Mouse (Mus musculus) bone marrow macrophage, adult 2 months (primary cell): ENCODE measurements around the gene Crip3. TPM values are rescaled to one million over a fixed set of nuclear protein-coding genes. Genes with fewer than 3 reads are reported as not detected.

ENCODE experiments used
- H3K27ac ChIP-seq: 2 replicates; pipeline ENCODE4 v1.5.1; 2012; ENCODE audit warnings: low read depth, low read length; ENCODE audit not compliant: insufficient read depth
- H3K4me1 ChIP-seq: 2 replicates; pipeline ENCODE4 v1.6.1; 2012; ENCODE audit warnings: low read length; ENCODE audit not compliant: control insufficient read depth, insufficient read depth
- H3K4me3 ChIP-seq: 2 replicates; pipeline ENCODE4 v1.5.1; 2012; ENCODE audit warnings: mild to moderate bottlenecking, low read length, moderate library complexity; ENCODE audit not compliant: insufficient read depth
- CTCF ChIP-seq: IDR thresholded peaks from 2 replicates; pipeline ENCODE4 v1.5.1; 2012; ENCODE audit warnings: low read depth, mild to moderate bottlenecking, low read length, moderate library complexity
- POLR2A ChIP-seq: IDR thresholded peaks from 2 replicates; pipeline ENCODE4 v1.6.1; 2012; ENCODE audit warnings: mild to moderate bottlenecking, low read depth, low read length, borderline replicate concordance
- polyA plus RNA-seq: library from polyadenylated mRNA; stranded (reverse); fragments of >200 nt; gene quantifications from 2 replicates; pipeline ENCODE4 v1.2.4, GENCODE M21; 2012; ENCODE audit not compliant: missing spikeins, insufficient read depth, insufficient read length

The Crip3 gene
- polyA plus RNA-seq, 1 experiment, result not detected

DNA sequence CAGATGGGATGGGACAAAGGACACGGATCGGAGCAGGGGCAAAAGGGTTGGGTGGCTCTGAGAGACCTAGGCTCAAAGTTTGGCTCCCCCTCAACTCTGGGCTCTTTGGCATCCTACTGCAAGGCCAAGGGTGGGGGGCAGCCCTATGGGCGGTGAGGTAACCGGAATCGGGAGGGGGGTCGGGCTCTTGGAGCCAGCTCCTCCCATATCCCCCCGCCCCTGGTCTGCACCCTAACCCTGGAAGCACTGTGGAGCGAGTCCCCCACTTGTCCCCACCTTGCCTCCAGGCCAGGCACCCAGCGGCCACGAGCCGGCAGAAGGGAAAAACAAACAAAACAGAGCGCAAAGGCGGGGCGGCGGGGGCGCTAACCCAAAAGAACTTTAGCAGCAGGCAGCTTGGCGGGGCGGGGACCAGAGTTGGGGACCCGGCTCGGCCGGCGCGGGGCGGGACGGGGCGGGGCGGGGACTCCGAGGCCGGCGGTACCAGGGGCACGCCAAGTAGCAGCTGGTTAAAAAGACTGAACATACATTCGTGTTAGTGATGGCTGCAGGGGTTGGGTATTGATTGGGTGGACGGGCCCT is 26.5 kb downstream of the Crip3 start:
- Histone ChIP-seq H3K4me1 (no peaks in the 10 kb centered on the region), H3K27ac (no peak overlapping the region), H3K4me3 (no peak overlapping the region)
- TF ChIP-seq POLR2A, result no peak
- TF ChIP-seq CTCF, result no peak

DNA sequence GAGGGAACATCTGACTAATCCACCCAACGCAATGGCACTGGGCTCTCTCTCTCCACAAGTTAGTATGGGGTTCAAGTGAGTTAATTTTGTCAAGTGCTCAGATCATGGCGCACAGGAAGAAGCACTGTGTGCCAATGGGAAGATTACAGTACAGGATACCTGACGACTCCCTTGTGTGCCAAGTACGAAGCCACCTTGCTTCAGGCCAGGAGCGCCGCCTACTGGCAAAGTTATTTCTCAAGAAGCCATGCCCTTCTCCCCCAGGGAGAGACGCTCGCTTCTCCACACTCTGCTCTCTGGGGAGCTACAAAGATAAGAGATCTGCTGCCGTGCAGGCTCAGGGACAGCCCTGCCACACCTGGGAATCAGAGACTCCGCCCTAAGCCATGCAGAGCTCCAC is 29.1 kb downstream of the Crip3 start:
- Histone ChIP-seq H3K4me3 (no peak overlapping the region), H3K27ac (no peak overlapping the region), H3K4me1 (no peaks in the 10 kb centered on the region)
- peak; percentile 34; the same call in 1 of the 2 replicates for TF ChIP-seq CTCF
- no peak for TF ChIP-seq POLR2A

DNA sequence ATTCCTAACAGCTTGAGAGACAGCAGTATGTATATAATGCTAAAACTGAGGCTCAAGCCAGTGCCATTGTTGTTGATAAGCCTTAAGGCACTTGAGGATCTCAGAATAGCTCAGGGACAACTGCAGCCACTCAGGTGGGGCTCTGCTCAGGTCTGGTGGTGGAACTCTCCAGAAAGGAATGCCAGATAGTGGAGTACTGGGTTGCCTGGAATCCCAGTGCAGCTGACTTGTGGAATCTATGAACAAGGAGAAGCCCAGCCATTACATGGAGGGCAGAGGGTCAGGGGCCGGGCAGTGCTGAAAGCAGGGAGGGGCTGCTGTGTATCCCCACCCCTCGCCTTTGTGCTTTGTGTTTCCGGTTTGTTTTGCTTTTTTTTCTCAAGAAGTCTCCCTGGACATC is 29.7 kb downstream of the Crip3 start:
- no peaks in the 10 kb centered on the region for H3K4me1 ChIP-seq
- H3K27ac ChIP-seq, result no peak overlapping the region
- no peak overlapping the region for H3K4me3 ChIP-seq
- TF ChIP-seq POLR2A (no peak), CTCF (no peak)

DNA sequence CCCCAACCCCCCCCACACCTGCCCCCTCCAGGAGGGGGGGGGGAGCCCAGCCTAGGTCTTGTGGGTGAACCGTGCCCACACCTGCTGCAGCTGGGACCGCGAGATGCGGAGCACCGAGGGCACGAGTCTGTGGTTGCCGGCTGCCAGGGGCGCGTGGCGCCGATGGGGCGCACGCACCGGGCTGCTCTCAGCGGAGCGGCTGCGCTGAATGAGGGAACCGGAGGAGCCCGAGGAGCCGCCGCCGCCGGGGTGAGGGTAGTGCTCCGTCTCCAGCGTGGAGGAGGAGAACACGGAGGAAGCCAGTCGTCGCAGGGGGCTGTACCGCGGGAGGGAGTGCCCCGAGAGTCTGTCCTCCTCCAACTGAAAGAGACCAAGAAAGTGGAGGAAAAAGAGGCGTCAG is 31.9 kb downstream of the Crip3 start:
- no peak for TF ChIP-seq POLR2A
- no peak for TF ChIP-seq CTCF
- no peaks in the 10 kb centered on the region for H3K4me1 ChIP-seq
- no peak overlapping the region for H3K27ac ChIP-seq
- H3K4me3 ChIP-seq, result peak overlapping the region; percentile 48

DNA sequence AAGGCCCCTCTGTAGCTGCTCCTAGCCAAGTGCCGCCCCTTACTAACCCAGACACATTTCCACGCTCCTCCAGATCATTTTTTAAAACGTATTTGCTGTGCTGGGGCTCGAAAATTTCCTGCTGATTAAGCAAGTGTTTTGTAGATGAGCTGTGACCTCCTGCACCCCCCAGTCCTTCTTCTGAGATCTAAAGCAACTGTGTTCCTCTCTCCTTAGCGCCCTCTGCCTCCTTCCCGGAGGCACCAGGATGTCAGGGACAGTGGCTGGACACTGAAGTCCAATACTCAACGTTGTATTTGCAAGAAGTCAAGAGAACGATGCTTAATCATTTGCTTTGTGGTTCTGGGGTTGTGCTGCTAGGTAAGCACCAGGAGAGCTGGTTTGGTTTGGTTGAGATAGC is 32.6 kb downstream of the Crip3 start:
- Histone ChIP-seq H3K27ac (no peak overlapping the region), H3K4me3 (peak overlapping the region; percentile 48), H3K4me1 (no peaks in the 10 kb centered on the region)
- TF ChIP-seq CTCF, result no peak
- no peak for TF ChIP-seq POLR2A

DNA sequence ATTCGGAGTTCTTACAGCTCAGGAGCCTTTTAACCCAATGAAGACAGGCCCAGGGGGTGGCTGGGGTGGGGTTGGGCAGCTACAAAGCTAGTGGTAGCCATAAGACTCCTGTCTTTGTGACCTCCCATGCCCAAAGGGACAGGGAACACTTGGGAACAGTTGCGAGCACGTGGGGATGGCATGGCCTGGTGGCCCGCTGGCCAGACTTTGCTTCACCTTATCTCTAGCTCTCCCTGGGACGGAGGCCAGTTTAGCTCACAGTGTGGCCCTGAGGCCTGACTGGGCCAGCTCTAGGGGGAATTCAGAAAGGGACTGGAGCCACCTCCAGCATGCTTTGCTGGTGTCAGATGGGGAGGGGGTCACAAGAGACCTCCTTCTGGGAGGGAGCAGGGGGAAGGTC is 33.5 kb downstream of the Crip3 start:
- Histone ChIP-seq H3K4me3 (no peak overlapping the region), H3K4me1 (no peaks in the 10 kb centered on the region), H3K27ac (no peak overlapping the region)
- no peak for TF ChIP-seq CTCF
- TF ChIP-seq POLR2A, result no peak

DNA sequence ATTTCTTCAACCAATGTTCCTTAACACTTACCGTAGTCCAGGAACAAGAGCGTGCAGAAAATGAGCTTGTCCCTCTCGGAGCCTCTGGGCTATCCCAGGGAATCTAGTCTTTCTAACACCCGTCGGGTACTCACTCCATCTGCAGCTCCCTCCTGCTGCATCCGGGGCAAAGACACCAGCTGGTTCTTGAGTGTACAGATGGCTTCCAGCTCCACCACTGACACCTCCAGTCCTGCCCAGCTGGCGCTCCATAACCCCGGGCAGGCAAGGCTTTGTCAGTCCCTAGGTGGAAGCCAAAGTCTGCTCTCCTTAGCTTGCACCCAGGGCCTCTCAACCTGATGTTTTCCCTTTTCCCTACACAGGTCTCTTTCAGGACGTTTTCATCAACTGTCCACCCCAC is 39.1 kb downstream of the Crip3 start:
- no peaks in the 10 kb centered on the region for H3K4me1 ChIP-seq
- no peak for TF ChIP-seq POLR2A
- TF ChIP-seq CTCF, result no peak
- no peak overlapping the region for H3K27ac ChIP-seq

DNA sequence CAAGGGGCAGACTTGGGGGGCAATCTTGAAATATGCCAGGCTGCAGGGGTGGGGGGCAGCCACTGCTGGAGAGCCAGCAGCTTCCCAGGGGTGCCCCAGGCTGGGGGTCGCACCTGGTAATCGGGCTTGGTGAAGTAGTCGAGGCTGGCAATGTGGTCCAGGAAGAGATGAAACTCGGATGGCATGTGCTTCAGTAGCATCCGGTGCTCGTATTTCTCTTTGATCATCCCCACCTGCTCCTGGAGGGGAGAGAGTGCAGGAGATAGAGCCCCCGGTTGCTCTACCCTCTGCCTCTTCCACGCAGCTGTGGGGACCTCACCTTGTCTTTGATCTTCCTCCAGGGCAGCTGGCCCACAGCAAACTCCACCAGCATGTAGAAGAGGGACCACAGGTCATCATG is 47.9 kb downstream of the Crip3 start:
- H3K4me3 ChIP-seq, result no peak overlapping the region
- H3K27ac ChIP-seq, result no peak overlapping the region
- no peak for TF ChIP-seq POLR2A
- no peak for TF ChIP-seq CTCF
- H3K4me1 ChIP-seq, result no peaks in the 10 kb centered on the region

More for the DNA sequence above, 39.1 kb downstream of the Crip3 start:
- H3K4me3 ChIP-seq, result no peak overlapping the region

DNA sequence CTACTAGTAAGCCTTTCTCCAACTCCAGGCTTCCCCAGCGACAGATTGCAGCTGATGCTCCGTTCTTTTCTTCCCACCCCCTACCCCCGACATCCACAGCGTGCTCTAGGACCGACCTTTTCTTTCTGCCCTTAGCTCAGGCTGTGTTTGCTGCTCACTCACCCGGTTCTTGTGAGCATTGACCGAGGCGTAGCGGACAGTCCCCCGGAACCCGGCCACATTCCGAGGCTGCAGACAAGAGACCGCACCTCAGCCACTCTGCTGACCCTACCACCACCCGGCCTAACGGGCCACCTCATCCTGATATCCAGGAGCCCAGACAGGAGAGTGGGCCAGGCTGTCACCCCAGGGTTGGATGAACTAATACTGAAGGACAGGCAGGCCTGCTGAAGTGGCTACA is 48.6 kb downstream of the Crip3 start:
- Histone ChIP-seq H3K4me3 (no peak overlapping the region), H3K27ac (no peak overlapping the region), H3K4me1 (no peaks in the 10 kb centered on the region)
- no peak for TF ChIP-seq POLR2A
- TF ChIP-seq CTCF, result no peak

Other genes starting within 250 kb of the Crip3 start
- 13.7 and 14.4 TPM in 2 replicates for gene Polh, start 226.3 kb upstream of the Crip3 start, polyA plus RNA-seq
- gene Xpo5, start 226.1 kb upstream of the Crip3 start, polyA plus RNA-seq, result 16.6 and 17.3 TPM in 2 replicates
- 29.9 and 30.7 TPM in 2 replicates for gene Polr1c, start 180.9 kb upstream of the Crip3 start, polyA plus RNA-seq
- gene Yipf3, start 180.8 kb upstream of the Crip3 start, polyA plus RNA-seq, result 121 and 143 TPM in 2 replicates
- gene Lrrc73, start 175.4 kb upstream of the Crip3 start, polyA plus RNA-seq, result 0.58 TPM in 1 of 2 replicates, not detected in the other
- 18.0 and 18.1 TPM in 2 replicates for gene Tjap1, start 145.9 kb upstream of the Crip3 start, polyA plus RNA-seq
- gene Dlk2, start 131.5 kb upstream of the Crip3 start, polyA plus RNA-seq, result not detected in 2 replicates
- gene Abcc10, start 100.6 kb upstream of the Crip3 start, polyA plus RNA-seq, result 5.4 and 7.2 TPM in 2 replicates
- gene Zfp318, start 45.2 kb upstream of the Crip3 start, polyA plus RNA-seq, result 21.7 and 26.2 TPM in 2 replicates
- gene Slc22a7, start 9.5 kb downstream of the Crip3 start, polyA plus RNA-seq, result not detected in 2 replicates
- gene Ttbk1, start 58.7 kb downstream of the Crip3 start, polyA plus RNA-seq, result not detected in 2 replicates
- gene Dnph1, start 67.8 kb downstream of the Crip3 start, polyA plus RNA-seq, result 5.7 and 9.0 TPM in 2 replicates
- 27.7 and 46.3 TPM in 2 replicates for gene Cul9, start 117.5 kb downstream of the Crip3 start, polyA plus RNA-seq
- 28.9 and 44.2 TPM in 2 replicates for gene Srf, start 127.2 kb downstream of the Crip3 start, polyA plus RNA-seq
- gene Ptk7, start 200.6 kb downstream of the Crip3 start, polyA plus RNA-seq, result 0.43 and 0.56 TPM in 2 replicates
- gene Klc4, start 217.1 kb downstream of the Crip3 start, polyA plus RNA-seq, result 45.3 and 48.8 TPM in 2 replicates
- gene Mrpl2, start 217.3 kb downstream of the Crip3 start, polyA plus RNA-seq, result 38.2 and 39.9 TPM in 2 replicates
- 14.5 and 15.4 TPM in 2 replicates for gene Cul7, start 221.4 kb downstream of the Crip3 start, polyA plus RNA-seq
- gene Rrp36, start 245.4 kb downstream of the Crip3 start, polyA plus RNA-seq, result 25.8 and 27.7 TPM in 2 replicates
- 69.3 and 70.9 TPM in 2 replicates for gene Mea1, start 249.9 kb downstream of the Crip3 start, polyA plus RNA-seq